Mouse (Mus musculus) liver, embryonic 14.5 days (tissue): ENCODE measurements around the gene 0610010F05Rik.

ENCODE experiments used
- CTCF ChIP-seq: IDR thresholded peaks from 2 replicates; pipeline ENCODE4 v1.5.1; 2016; ENCODE audit warnings: antibody characterized with exemption, low read depth, control low read depth
- EP300 ChIP-seq: IDR thresholded peaks from 2 replicates; pipeline ENCODE4 v1.6.1; 2016; ENCODE audit warnings: antibody characterized with exemption, low read depth

- no peak for TF ChIP-seq CTCF
- TF ChIP-seq EP300 = no peak
Measured at GRCm38 (mm10) chr11:23676100-23676499, 42.7 kb upstream of the 0610010F05Rik start.
